Mouse (Mus musculus): Measurements from ENCODE around the gene Tmem161a. TPM values are rescaled to one million over a fixed set of nuclear protein-coding genes. Genes with fewer than 3 reads are reported as not detected.

Gene Tmem161a
- polyA plus RNA-seq, 1 experiment from 2014 or later: 81.7 TPM

DNA sequence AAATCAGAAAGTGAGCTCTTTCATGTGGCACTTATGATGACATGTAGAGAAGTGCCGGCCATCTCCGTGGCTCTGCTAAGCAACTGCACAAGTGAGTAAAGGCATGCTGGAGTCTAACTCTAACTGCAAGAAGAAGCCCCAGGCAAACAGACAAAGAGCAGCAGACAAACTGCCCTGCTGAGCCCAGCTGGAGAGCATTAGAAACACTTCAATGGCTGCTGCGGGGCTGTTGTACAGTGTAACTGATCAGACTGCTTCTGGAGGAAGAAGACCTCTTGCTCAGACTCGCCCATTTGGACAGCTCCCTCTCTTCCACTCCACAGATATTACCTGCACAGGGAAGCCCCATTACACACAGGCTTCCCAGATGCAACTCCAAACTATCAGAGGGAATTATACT, 55.8 kb downstream of the Tmem161a start:
- Histone ChIP-seq H3K4me3 (ENCODE audit: low read length) (no peak overlapping the region), H3K36me3 (ENCODE audit: insufficient read depth, low read length) (peaks cover 20% of the 10 kb centered on the region; the same call in 1 of the 2 replicates), H3K9ac (replicated peaks; ENCODE audit: low read length) (no peak overlapping the region), H3K4me1 (ENCODE audit: insufficient read depth, low read length) (no peaks in the 10 kb centered on the region; the same call in 1 of the 2 replicates), H3K9me3 (ENCODE audit: low read length) (no peaks in the 10 kb centered on the region), H3K27ac (ENCODE audit: low read length) (no peak overlapping the region), H3K27me3 (ENCODE audit: insufficient read depth, low read length) (no peaks in the 10 kb centered on the region), H3K4me2 (replicated peaks; ENCODE audit: low read depth, low read length) (no peak overlapping the region)
- WGBS: 81% methylated on average over 4 of the region's 4 CpGs
- no peak for ATAC-seq (ENCODE audit: low FRiP score, low TSS enrichment)

DNA sequence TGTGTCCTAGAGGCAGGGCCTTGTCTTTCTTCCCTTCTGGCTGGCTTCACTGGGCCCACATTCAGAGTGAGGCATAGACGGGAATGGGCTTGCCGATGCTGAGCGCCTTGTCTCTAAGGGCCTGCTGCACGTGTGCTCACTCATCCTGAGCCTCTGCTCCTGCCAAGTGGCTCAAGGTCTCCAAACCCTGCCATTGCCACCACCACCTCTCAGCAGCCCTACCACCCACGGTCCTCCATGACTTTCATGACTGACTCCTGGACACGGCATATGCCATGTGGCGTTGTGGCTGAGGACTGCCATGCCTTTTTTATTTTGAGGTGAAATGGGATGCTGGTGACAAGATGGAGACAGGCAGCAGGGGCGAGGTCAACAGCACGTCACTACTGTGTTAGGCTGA, 58.7 kb downstream of the Tmem161a start:
- Histone ChIP-seq H3K4me3 (ENCODE audit: low read length) (no peak overlapping the region), H3K9ac (replicated peaks; ENCODE audit: low read length) (no peak overlapping the region), H3K4me2 (replicated peaks; ENCODE audit: low read depth, low read length) (no peak overlapping the region), H3K36me3 (ENCODE audit: insufficient read depth, low read length) (peaks cover 11% of the 10 kb centered on the region; the same call in 1 of the 2 replicates), H3K9me3 (ENCODE audit: low read length) (no peaks in the 10 kb centered on the region), H3K4me1 (ENCODE audit: insufficient read depth, low read length) (peaks cover 16% of the 10 kb centered on the region), H3K27me3 (ENCODE audit: insufficient read depth, low read length) (no peaks in the 10 kb centered on the region), H3K27ac (ENCODE audit: low read length) (no peak overlapping the region)
- 93% methylated on average over 9 of the region's 9 CpGs for WGBS
- ATAC-seq (ENCODE audit: low FRiP score, low TSS enrichment): no peak

Other genes starting within 250 kb of the Tmem161a start
- gene Gatad2a, start 176.0 kb upstream of the Tmem161a start, polyA plus RNA-seq (2015; fragmentation: Nextera tagmentation; extraction: Ambion mirVana): 40.6 and 43.3 TPM in 2 replicates
- 54.3 and 62.4 TPM in 2 replicates for gene Mau2, start 129.6 kb upstream of the Tmem161a start, polyA plus RNA-seq (2015; fragmentation: Nextera tagmentation; extraction: Ambion mirVana)
- gene Sugp1, start 129.5 kb upstream of the Tmem161a start, polyA plus RNA-seq (2015; fragmentation: Nextera tagmentation; extraction: Ambion mirVana): 50.7 and 51.6 TPM in 2 replicates
- gene Tm6sf2, start 99.4 kb upstream of the Tmem161a start, polyA plus RNA-seq (2015; fragmentation: Nextera tagmentation; extraction: Ambion mirVana): 0.94 and 1.3 TPM in 2 replicates
- not detected in 2 replicates for gene Hapln4, start 88.9 kb upstream of the Tmem161a start, polyA plus RNA-seq (2015; fragmentation: Nextera tagmentation; extraction: Ambion mirVana)
- 0.10 and 0.31 TPM in 2 replicates for gene Ncan, start 51.5 kb upstream of the Tmem161a start, polyA plus RNA-seq (2015; fragmentation: Nextera tagmentation; extraction: Ambion mirVana)
- gene Nr2c2ap, start 41.0 kb upstream of the Tmem161a start, polyA plus RNA-seq (2015; fragmentation: Nextera tagmentation; extraction: Ambion mirVana): 32.2 and 35.2 TPM in 2 replicates
- gene Rfxank, start 33.2 kb upstream of the Tmem161a start, polyA plus RNA-seq (2015; fragmentation: Nextera tagmentation; extraction: Ambion mirVana): 20.4 and 21.7 TPM in 2 replicates
- 58.3 and 58.6 TPM in 2 replicates for gene Borcs8, start 32.9 kb upstream of the Tmem161a start, polyA plus RNA-seq (2015; fragmentation: Nextera tagmentation; extraction: Ambion mirVana)
- gene Mef2b, start 32.6 kb upstream of the Tmem161a start, polyA plus RNA-seq (2015; fragmentation: Nextera tagmentation; extraction: Ambion mirVana): 0.24 and 0.49 TPM in 2 replicates
- gene Slc25a42, start 39.9 kb downstream of the Tmem161a start, polyA plus RNA-seq (2015; fragmentation: Nextera tagmentation; extraction: Ambion mirVana): 5.0 and 6.4 TPM in 2 replicates
- gene Sugp2, start 61.9 kb downstream of the Tmem161a start, polyA plus RNA-seq (2015; fragmentation: Nextera tagmentation; extraction: Ambion mirVana): 28.0 and 34.8 TPM in 2 replicates
- 23.8 and 31.5 TPM in 2 replicates for gene Armc6, start 62.1 kb downstream of the Tmem161a start, polyA plus RNA-seq (2015; fragmentation: Nextera tagmentation; extraction: Ambion mirVana)
- 74.2 and 81.3 TPM in 2 replicates for gene Homer3, start 110.5 kb downstream of the Tmem161a start, polyA plus RNA-seq (2015; fragmentation: Nextera tagmentation; extraction: Ambion mirVana)
- gene Ddx49, start 130.1 kb downstream of the Tmem161a start, polyA plus RNA-seq (2015; fragmentation: Nextera tagmentation; extraction: Ambion mirVana): 51.8 and 54.1 TPM in 2 replicates
- gene Cope, start 130.2 kb downstream of the Tmem161a start, polyA plus RNA-seq (2015; fragmentation: Nextera tagmentation; extraction: Ambion mirVana): 389 and 439 TPM in 2 replicates
- 2.5 and 2.7 TPM in 2 replicates for gene Cers1, start 143.4 kb downstream of the Tmem161a start, polyA plus RNA-seq (2015; fragmentation: Nextera tagmentation; extraction: Ambion mirVana)
- gene Gdf1, start 157.5 kb downstream of the Tmem161a start, polyA plus RNA-seq (2015; fragmentation: Nextera tagmentation; extraction: Ambion mirVana): 5.5 TPM in 2 replicates
- gene Upf1, start 180.9 kb downstream of the Tmem161a start, polyA plus RNA-seq (2015; fragmentation: Nextera tagmentation; extraction: Ambion mirVana): 10.6 and 10.9 TPM in 2 replicates
- 0.21 and 1.00 TPM in 2 replicates for gene Comp, start 201.2 kb downstream of the Tmem161a start, polyA plus RNA-seq (2015; fragmentation: Nextera tagmentation; extraction: Ambion mirVana)